Mouse (Mus musculus) layer of hippocampus, postnatal 10 days (tissue): ENCODE measurements around the gene Lrrc37a. TPM values are rescaled to one million over a fixed set of nuclear protein-coding genes. Genes with fewer than 3 reads are reported as not detected.

ENCODE experiments used
- total RNA-seq, 2 experiments: library from RNA; stranded (reverse); gene quantifications; 2 replicates each; pipeline ENCODE4 v1.2.3; 2021

Lrrc37a gene
- total RNA-seq, 2 experiments from 2014 or later = not detected

Other genes starting within 250 kb of the Lrrc37a start
- gene Map3k14, start 237.1 kb downstream of the Lrrc37a start, total RNA-seq = 1 to 10 TPM; 3.7 to 3.8 TPM
- 1 to 10 TPM; 8.7 to 9.3 TPM for gene Arhgap27, start 140.9 kb downstream of the Lrrc37a start, total RNA-seq
- 10 to 100 TPM; 15.0 TPM for gene Plekhm1, start 91.9 kb downstream of the Lrrc37a start, total RNA-seq
- gene Gm884, start 116.5 kb upstream of the Lrrc37a start, total RNA-seq = not detected
- not detected for gene Lyzl6, start 134.3 kb upstream of the Lrrc37a start, total RNA-seq
- 100 to 1,000 TPM; 127 to 143 TPM for gene Rprml, start 145.0 kb upstream of the Lrrc37a start, total RNA-seq
- 10 to 100 TPM; 72.9 to 78.3 TPM for gene Gosr2, start 193.3 kb upstream of the Lrrc37a start, total RNA-seq
- under 1 TPM; 0.56 to 0.87 TPM for gene Wnt9b, start 245.2 kb upstream of the Lrrc37a start, total RNA-seq